Mouse (Mus musculus): ENCODE measurements around the gene Tiam2. TPM values are rescaled to one million over a fixed set of nuclear protein-coding genes. Genes with fewer than 3 reads are reported as not detected.

The Tiam2 gene
- polyA plus RNA-seq, 1 experiment from 2014 or later = 0.56 TPM

DNA sequence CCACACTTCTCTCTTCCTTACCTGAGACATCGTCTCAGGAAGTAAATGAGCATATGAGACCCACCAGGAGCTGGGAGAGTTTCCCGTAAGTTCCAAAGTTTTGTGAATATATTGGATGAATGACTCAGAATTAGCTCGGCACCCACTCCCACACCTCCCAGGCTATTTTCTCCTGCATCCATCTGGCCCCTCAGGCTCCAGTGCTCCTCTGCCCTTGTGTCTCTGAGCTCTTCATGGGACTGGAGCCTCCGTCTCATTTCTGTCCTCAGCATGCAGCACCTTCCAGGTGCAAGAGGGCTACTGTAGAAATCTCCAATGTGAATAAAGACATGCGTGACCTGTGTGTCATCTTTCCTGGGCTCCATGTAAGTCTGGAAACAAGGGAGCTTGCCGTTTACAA lies 145.6 kb downstream of the Tiam2 start:
- H3K27me3 ChIP-seq (ENCODE audit: insufficient read depth, low read length) = no peaks in the 10 kb centered on the region
- no peaks in the 10 kb centered on the region for H3K36me3 ChIP-seq (replicated peaks; ENCODE audit: insufficient read depth, low read length)
- no peak overlapping the region for H3K9ac ChIP-seq (replicated peaks)
- no peak overlapping the region for H3K4me3 ChIP-seq (ENCODE audit: low read depth, low read length)
- DNase-seq (no peak), ATAC-seq (no peak)
- H3K4me2 ChIP-seq (ENCODE audit: low read depth, low read length) = no peak overlapping the region
- no peak for TF ChIP-seq CTCF (IDR thresholded peaks at IDR 0.05; ENCODE audit: low read depth)
- no peak for TF ChIP-seq EP300 (IDR thresholded peaks at IDR 0.05; ENCODE audit: low read depth)
- H3K4me1 ChIP-seq (ENCODE audit: insufficient read depth) = no peaks in the 10 kb centered on the region
- H3K27ac ChIP-seq (ENCODE audit: low read depth) = no peak overlapping the region
- no peaks in the 10 kb centered on the region for H3K9me3 ChIP-seq (ENCODE audit: low read length)
- WGBS (ENCODE audit: insufficient replicate concordance) = 80% methylated on average over 6 of the region's 6 CpGs

DNA sequence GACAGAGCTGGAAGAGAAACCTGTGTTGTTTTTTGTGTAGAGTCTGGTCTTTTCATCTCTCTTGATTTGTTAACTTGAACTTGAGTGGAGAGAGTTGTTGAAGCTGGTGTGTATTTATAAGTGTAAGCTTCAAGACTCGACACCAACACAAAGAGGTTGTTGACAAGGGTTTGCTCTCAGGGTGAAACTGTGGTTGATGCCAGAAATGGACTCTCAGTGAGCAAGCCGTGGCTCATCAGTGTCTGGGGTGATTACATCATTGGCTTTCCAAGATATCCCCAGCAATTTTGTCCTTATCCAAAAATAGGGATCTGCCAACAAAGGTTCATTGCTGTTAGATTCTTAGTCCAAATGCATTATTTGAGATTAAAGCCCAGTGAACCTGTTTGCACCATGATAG lies 150.2 kb downstream of the Tiam2 start:
- 66% methylated on average over 2 of the region's 2 CpGs for WGBS (ENCODE audit: insufficient replicate concordance)
- Histone ChIP-seq H3K4me1 (ENCODE audit: insufficient read depth) (no peaks in the 10 kb centered on the region), H3K9me3 (ENCODE audit: low read length) (no peaks in the 10 kb centered on the region), H3K27ac (ENCODE audit: low read depth) (no peak overlapping the region), H3K36me3 (replicated peaks; ENCODE audit: insufficient read depth, low read length) (no peaks in the 10 kb centered on the region), H3K4me2 (ENCODE audit: low read depth, low read length) (no peak overlapping the region), H3K9ac (replicated peaks) (no peak overlapping the region), H3K4me3 (ENCODE audit: low read depth, low read length) (no peak overlapping the region), H3K27me3 (ENCODE audit: insufficient read depth, low read length) (no peaks in the 10 kb centered on the region)
- TF ChIP-seq EP300 (IDR thresholded peaks at IDR 0.05; ENCODE audit: low read depth) = no peak
- no peak for TF ChIP-seq CTCF (IDR thresholded peaks at IDR 0.05; ENCODE audit: low read depth)
- ATAC-seq (no peak), DNase-seq (no peak)

DNA sequence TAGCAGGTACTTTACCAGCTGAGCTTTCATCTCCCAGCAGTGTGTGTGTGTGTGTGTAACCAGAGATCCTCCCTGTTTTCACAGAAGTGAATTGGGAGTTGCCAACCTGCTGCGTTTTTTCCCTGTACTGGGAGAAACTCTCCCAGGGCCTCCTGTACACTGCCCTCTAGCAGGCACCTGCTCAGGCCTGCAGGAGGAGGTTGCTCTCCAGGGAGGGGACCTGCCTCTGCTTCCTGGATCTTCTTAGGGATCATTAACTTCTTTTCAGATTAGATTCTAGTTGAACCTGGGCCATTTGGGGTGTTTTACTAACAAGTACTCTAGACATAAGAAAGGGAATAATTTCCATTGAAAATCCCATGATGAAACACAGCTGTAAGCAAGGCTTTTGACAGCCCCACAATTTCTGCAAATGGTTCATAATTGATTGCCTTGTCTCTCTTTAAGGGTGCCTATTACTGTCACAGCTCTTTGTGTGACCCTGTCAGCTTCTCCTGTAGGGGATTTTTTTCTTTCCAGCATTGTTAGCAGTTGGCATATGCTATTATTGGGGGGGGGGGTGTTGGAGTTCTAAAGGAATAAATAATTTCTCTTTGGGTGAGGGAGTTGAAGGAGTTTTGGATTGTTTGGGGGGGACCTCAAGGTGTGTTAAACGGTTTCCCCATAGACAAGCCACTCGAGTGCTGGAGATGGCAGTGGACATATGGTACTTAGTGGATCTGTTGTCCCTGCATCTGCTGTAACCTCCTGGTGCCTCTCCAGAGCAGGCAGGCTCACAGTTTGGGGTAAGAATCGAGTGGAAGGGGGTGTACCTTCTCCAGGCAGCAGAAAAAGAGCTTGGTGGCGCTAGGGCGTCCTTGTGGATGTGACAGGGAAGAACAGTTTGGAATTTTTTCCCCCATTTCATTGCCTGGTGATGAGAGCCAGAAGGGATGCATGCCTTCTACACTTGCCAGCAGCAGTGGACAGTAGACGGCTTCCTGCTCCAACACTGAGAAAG lies 155.5 kb downstream of the Tiam2 start:
- Histone ChIP-seq H3K9ac (replicated peaks) (no peak overlapping the region), H3K4me2 (ENCODE audit: low read depth, low read length) (no peak overlapping the region), H3K4me1 (ENCODE audit: insufficient read depth) (no peaks in the 10 kb centered on the region), H3K9me3 (ENCODE audit: low read length) (no peaks in the 10 kb centered on the region), H3K27ac (ENCODE audit: low read depth) (no peak overlapping the region), H3K4me3 (ENCODE audit: low read depth, low read length) (no peak overlapping the region), H3K36me3 (replicated peaks; ENCODE audit: insufficient read depth, low read length) (no peaks in the 10 kb centered on the region), H3K27me3 (ENCODE audit: insufficient read depth, low read length) (no peaks in the 10 kb centered on the region)
- whole genome bisulfite sequencing (ENCODE audit: insufficient replicate concordance) = 64% methylated on average over 7 of the region's 7 CpGs
- DNase-seq (no peak), ATAC-seq (no peak)
- no peak for TF ChIP-seq CTCF (IDR thresholded peaks at IDR 0.05; ENCODE audit: low read depth)
- no peak for TF ChIP-seq EP300 (IDR thresholded peaks at IDR 0.05; ENCODE audit: low read depth)

DNA sequence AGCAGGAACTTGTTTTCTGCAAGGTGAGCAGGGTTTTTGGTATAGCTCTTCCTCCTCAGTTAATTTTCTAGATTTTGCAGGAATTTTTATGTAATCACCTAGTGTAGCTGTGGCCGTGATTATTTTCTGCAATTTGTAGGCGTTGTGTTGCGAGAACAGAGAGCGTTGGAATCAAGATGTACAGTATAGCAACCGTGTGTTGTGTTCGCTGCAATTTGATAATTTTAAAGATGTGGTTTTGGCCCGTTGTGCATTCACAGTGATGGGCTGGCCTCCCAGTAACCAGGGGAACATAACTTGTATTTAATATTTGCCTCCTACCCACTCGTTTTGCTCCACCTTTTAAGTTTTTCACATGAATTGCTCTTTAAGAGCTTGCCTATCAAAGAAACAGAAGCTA lies 156.7 kb downstream of the Tiam2 start:
- H3K4me2 ChIP-seq (ENCODE audit: low read depth, low read length) = no peak overlapping the region
- 72% methylated on average over 8 of the region's 8 CpGs for WGBS (ENCODE audit: insufficient replicate concordance)
- H3K4me1 ChIP-seq (ENCODE audit: insufficient read depth) = peaks cover 2% of the 10 kb centered on the region; the same call in 1 of the 2 replicates
- no peak overlapping the region for H3K4me3 ChIP-seq (ENCODE audit: low read depth, low read length)
- DNase-seq (no peak), ATAC-seq (no peak)
- H3K9me3 ChIP-seq (ENCODE audit: low read length) = no peaks in the 10 kb centered on the region
- H3K9ac ChIP-seq (replicated peaks) = no peak overlapping the region
- H3K27me3 ChIP-seq (ENCODE audit: insufficient read depth, low read length) = no peaks in the 10 kb centered on the region
- H3K27ac ChIP-seq (ENCODE audit: low read depth) = no peak overlapping the region
- TF ChIP-seq EP300 (IDR thresholded peaks at IDR 0.05; ENCODE audit: low read depth) (no peak), CTCF (IDR thresholded peaks at IDR 0.05; ENCODE audit: low read depth) (no peak)
- H3K36me3 ChIP-seq (replicated peaks; ENCODE audit: insufficient read depth, low read length) = no peaks in the 10 kb centered on the region

DNA sequence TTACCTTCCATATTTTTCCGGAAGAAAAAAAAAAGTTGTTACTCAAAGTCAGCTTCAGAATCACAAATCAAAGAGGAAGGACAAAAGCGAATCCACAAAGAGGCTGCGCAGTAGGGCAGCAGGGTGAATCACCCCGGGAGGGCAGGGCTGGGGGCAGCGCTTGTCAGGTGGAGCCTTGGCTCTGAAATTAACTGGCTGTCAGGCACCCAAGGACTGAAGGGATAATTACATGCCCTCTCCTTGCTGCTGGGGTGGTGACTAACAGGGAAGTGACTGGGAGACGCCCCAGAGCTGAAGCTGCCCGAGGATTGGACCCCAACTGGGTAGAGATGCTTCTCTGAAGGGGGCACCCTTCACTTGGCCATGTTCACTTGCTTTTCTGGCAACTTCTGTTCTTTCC lies 159.5 kb downstream of the Tiam2 start:
- H3K4me1 ChIP-seq (ENCODE audit: insufficient read depth) = peaks cover 4% of the 10 kb centered on the region; the same call in 1 of the 2 replicates
- H3K4me3 ChIP-seq (ENCODE audit: low read depth, low read length) = no peak overlapping the region
- H3K27ac ChIP-seq (ENCODE audit: low read depth) = no peak overlapping the region
- H3K9me3 ChIP-seq (ENCODE audit: low read length) = no peaks in the 10 kb centered on the region
- DNase-seq = no peak
- H3K27me3 ChIP-seq (ENCODE audit: insufficient read depth, low read length) = no peaks in the 10 kb centered on the region
- 72% methylated on average over 7 of the region's 7 CpGs for WGBS (ENCODE audit: insufficient replicate concordance)
- H3K9ac ChIP-seq (replicated peaks) = no peak overlapping the region
- no peak for TF ChIP-seq CTCF (IDR thresholded peaks at IDR 0.05; ENCODE audit: low read depth)
- TF ChIP-seq EP300 (IDR thresholded peaks at IDR 0.05; ENCODE audit: low read depth) = no peak
- no peak overlapping the region for H3K4me2 ChIP-seq (ENCODE audit: low read depth, low read length)
- ATAC-seq = no peak
- H3K36me3 ChIP-seq (replicated peaks; ENCODE audit: insufficient read depth, low read length) = no peaks in the 10 kb centered on the region

DNA sequence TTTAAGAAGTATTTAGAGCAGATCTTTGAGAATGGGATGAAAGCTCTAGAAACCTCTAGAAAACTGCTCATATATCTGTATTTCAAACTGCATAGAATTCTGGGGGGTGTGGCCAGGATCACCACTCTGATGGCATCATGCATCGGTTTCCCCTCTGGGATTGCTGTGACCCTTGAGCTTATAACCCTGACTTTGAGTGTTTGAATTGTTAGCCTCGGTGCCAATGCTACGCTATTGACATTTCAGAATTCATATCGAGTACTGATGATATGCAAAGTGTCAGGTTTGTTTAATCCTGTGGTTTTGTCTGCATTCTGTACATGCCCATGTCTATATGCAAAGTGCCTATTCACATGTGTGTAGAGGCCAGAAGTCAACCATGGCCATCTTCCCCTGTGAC lies 160.8 kb downstream of the Tiam2 start:
- H3K27me3 ChIP-seq (ENCODE audit: insufficient read depth, low read length) = no peaks in the 10 kb centered on the region
- ATAC-seq (no peak), DNase-seq (no peak)
- no peaks in the 10 kb centered on the region for H3K36me3 ChIP-seq (replicated peaks; ENCODE audit: insufficient read depth, low read length)
- no peak overlapping the region for H3K4me3 ChIP-seq (ENCODE audit: low read depth, low read length)
- no peak for TF ChIP-seq EP300 (IDR thresholded peaks at IDR 0.05; ENCODE audit: low read depth)
- TF ChIP-seq CTCF (IDR thresholded peaks at IDR 0.05; ENCODE audit: low read depth) = no peak
- H3K9me3 ChIP-seq (ENCODE audit: low read length) = no peaks in the 10 kb centered on the region
- WGBS (ENCODE audit: insufficient replicate concordance) = 80% methylated on average over 4 of the region's 4 CpGs
- no peak overlapping the region for H3K4me2 ChIP-seq (ENCODE audit: low read depth, low read length)
- H3K27ac ChIP-seq (ENCODE audit: low read depth) = no peak overlapping the region
- H3K4me1 ChIP-seq (ENCODE audit: insufficient read depth) = peaks cover 4% of the 10 kb centered on the region
- no peak overlapping the region for H3K9ac ChIP-seq (replicated peaks)

Measured in liver, postnatal 0 days (tissue).